Mouse (Mus musculus) kidney, embryonic 14.5 days (tissue): ENCODE data around the gene Capn15. TPM values are rescaled to one million over a fixed set of nuclear protein-coding genes. Genes with fewer than 3 reads are reported as not detected.

Source experiments
- ATAC-seq: fragments of 200-750 bp; cut with Nextera tagmentation; 2 replicates; pipeline ENCODE4 v1.8.0; 2017; ENCODE audit warnings: moderate number of reproducible peaks, mild to moderate bottlenecking, moderate TSS enrichment, moderate library complexity; ENCODE audit not compliant: low FRiP score, low TSS enrichment
- H3K27ac ChIP-seq: fragments of 300-500 bp; sonication (generic); 2 replicates; pipeline ENCODE4 v1.5.1; 2014; ENCODE audit warnings: low read depth, mild to moderate bottlenecking, low read length, moderate library complexity, mixed read lengths
- H3K27me3 ChIP-seq: fragments of 300-500 bp; sonication (generic); 2 replicates; pipeline ENCODE4 v1.6.1; 2014; ENCODE audit warnings: mild to moderate bottlenecking, low read length; ENCODE audit not compliant: control insufficient read depth, insufficient read depth
- H3K36me3 ChIP-seq: fragments of 300-500 bp; sonication (generic); 2 replicates; pipeline ENCODE4 v1.6.1; 2014; ENCODE audit warnings: low read length, mixed read lengths; ENCODE audit not compliant: control insufficient read depth, insufficient read depth
- H3K4me1 ChIP-seq: fragments of 300-500 bp; sonication (generic); 2 replicates; pipeline ENCODE4 v1.6.1; 2014; ENCODE audit warnings: low read length, mixed read lengths; ENCODE audit not compliant: control insufficient read depth, insufficient read depth
- H3K4me2 ChIP-seq: fragments of 300-500 bp; sonication (generic); replicated peaks from 2 replicates; pipeline ENCODE4 v1.6.1; 2014; ENCODE audit warnings: low read depth, mild to moderate bottlenecking, low read length
- H3K4me3 ChIP-seq: fragments of 300-500 bp; sonication (generic); 2 replicates; pipeline ENCODE4 v1.5.1; 2014; ENCODE audit warnings: mild to moderate bottlenecking, low read length
- H3K9ac ChIP-seq: fragments of 300-500 bp; sonication (generic); 2 replicates; pipeline ENCODE4 v1.6.1; 2014; ENCODE audit warnings: low read depth, mild to moderate bottlenecking, low read length, moderate library complexity
- H3K9me3 ChIP-seq: fragments of 300-500 bp; sonication (generic); 2 replicates; pipeline ENCODE4 v1.6.1; 2016; ENCODE audit warnings: low read length; ENCODE audit not compliant: control insufficient read depth
- WGBS: fragments of 180-500 bp; shearing (Covaris S2); extraction: QIAGEN DNeasy Blood & Tissue Kit; methylation state at CpG from one replicate; pipeline ENCODE4 v1.1.7; 2014; 5-methylcytosine and 5-hydroxymethylcytosine counted together
- polyA plus RNA-seq: library from polyadenylated mRNA; unstranded; fragments of >200 nt; fragmentation: Nextera tagmentation; extraction: Ambion mirVana; gene quantifications from 2 replicates; pipeline ENCODE4 v1.2.1, GENCODE M21; 2014

Capn15 gene
- polyA plus RNA-seq, result 27.1 and 35.3 TPM in 2 replicates

DNA sequence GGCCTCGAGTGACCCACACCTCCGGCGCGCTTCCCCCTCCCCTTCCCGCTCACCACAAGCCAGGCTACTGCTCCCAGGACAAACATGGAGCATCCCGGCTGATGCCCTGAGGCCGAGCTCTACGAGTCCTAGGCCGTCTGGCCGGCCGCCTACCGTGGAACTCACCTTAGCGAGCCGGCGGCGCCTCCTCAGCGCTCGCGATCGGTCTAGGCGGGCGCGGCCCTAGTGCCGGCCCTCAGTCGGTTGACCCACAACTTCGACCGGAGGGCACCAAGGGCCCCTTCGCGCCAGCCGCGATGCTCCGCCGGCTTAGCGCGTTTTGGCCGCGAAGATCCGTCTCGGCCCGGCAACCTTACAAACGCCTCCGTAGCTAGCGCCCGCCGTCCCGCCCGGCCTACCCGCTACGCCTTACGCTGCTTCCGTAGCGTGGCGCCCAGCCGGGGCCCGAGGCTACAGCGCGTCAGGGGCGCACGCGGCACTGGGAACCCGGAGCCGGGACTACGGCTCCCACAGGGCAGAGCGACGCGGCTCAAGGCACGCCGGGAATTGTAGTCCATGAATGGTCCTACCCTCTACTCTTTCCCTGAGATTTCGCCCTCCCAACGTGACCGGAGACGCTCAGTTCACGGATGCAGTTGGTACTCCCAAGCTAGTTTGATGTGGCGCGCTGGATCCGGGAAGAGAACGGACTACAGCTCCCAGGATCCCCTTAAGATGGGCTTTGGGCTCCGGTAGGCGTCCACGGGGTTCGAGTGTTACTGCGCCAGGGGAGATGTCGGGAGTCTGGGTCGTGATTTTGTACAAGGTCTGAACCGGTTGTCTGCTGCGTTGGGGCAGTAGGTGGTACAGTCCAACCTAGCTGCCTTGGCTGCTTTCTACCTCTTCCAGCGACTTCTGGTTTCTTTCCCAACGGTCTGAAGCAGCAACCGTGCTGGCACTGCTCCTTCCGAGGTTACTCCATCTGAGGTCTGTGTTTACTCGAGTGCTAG is at the start of gene Capn15:
Gene Capn15, minus strand, starts transcription at position 491 of the 989 bp plus-strand sequence.
- H3K9me3 ChIP-seq, result no peaks in the 10 kb centered on the region
- H3K36me3 ChIP-seq, result peaks cover 14% of the 10 kb centered on the region
- no peaks in the 10 kb centered on the region for H3K27me3 ChIP-seq
- H3K27ac ChIP-seq, result peak within 1 kb of the TSS; percentile 80
- H3K4me3 ChIP-seq, result peak within 1 kb of the TSS; percentile 92
- peaks cover 11% of the 10 kb centered on the region; the same call in 1 of the 2 replicates for H3K4me1 ChIP-seq
- H3K4me2 ChIP-seq, result peak within 1 kb of the TSS; percentile 86
- under 1% methylated on average over 91 of the region's 91 CpGs for WGBS
- H3K9ac ChIP-seq, result peak within 1 kb of the TSS; percentile 91
- peak; percentile 99 for ATAC-seq

DNA sequence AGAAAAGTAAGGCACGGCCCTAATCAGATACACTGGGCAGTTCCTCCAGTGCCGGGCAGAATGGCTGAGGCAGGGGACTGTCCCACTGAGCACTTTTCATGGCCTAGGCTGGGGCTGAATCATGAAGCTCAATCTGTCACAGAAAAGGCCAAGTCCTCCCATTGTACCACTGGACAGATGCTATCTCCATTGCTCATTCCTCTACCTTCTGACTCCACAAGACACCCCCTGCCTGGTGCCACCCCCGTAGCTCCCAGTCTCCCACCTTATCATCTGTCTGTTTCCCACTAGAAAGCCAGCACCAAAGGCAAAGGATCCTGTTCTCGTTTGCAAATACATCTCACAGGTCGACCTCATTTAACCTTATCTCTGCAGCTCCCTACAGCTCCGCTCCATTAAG is 46.4 kb upstream of the Capn15 start:
- no peaks in the 10 kb centered on the region for H3K4me1 ChIP-seq
- no peak overlapping the region for H3K9ac ChIP-seq
- no peak for ATAC-seq
- H3K9me3 ChIP-seq, result no peaks in the 10 kb centered on the region
- H3K4me2 ChIP-seq, result no peak overlapping the region
- no peaks in the 10 kb centered on the region for H3K27me3 ChIP-seq
- no peak overlapping the region for H3K4me3 ChIP-seq
- H3K36me3 ChIP-seq, result peaks cover 9% of the 10 kb centered on the region
- 81% methylated on average over 6 of the region's 6 CpGs for WGBS
- H3K27ac ChIP-seq, result no peak overlapping the region

DNA sequence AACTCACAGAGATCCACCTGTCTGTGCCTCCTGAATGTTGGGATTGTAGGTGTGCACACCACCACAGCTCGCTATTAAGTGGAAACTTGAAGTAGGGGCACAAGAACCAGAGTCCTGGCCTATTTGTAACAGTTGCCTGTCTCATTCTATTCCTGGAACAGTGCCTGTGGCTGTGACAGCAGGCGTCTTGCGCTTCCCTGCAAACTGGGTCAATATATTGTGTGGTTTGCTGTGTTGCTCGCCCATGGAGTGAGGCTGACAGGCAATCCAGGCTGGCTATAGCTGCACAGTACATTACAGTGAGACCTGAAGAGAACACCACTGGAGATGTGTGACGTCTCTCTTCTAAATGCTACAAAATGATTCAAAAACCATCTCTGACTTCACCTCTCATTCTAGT is 46.0 kb upstream of the Capn15 start:
- no peak for ATAC-seq
- peaks cover 9% of the 10 kb centered on the region for H3K36me3 ChIP-seq
- 95% methylated on average over 5 of the region's 5 CpGs for WGBS
- no peak overlapping the region for H3K27ac ChIP-seq
- no peak overlapping the region for H3K4me3 ChIP-seq
- H3K9me3 ChIP-seq, result no peaks in the 10 kb centered on the region
- no peak overlapping the region for H3K4me2 ChIP-seq
- no peaks in the 10 kb centered on the region for H3K4me1 ChIP-seq
- H3K9ac ChIP-seq, result no peak overlapping the region
- no peaks in the 10 kb centered on the region for H3K27me3 ChIP-seq

DNA sequence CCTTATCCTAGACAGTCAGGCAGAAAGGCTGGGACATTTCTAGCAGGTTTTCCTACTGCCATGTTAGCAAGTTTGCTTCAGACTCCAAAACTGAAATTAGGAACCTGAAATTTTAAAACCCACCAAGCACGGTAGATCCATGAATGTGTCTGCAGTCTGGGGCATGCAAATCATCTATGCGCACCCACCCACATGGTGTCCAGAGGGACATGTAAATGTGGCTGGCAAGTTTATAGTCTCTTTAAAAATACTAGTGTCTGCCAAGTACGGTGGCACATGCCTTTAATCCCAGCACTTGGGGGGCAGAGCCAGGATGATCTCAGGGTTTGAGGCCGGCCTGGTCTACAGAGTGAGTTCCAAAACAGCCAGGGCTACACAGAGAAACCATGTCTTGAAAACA is 42.7 kb upstream of the Capn15 start:
- Histone ChIP-seq H3K9me3 (no peaks in the 10 kb centered on the region), H3K27ac (no peak overlapping the region), H3K4me3 (no peak overlapping the region), H3K9ac (no peak overlapping the region), H3K36me3 (peaks cover 3% of the 10 kb centered on the region; the same call in 1 of the 2 replicates), H3K4me1 (no peaks in the 10 kb centered on the region), H3K4me2 (no peak overlapping the region), H3K27me3 (no peaks in the 10 kb centered on the region)
- WGBS, result 88% methylated on average over 4 of the region's 4 CpGs
- ATAC-seq, result no peak

DNA sequence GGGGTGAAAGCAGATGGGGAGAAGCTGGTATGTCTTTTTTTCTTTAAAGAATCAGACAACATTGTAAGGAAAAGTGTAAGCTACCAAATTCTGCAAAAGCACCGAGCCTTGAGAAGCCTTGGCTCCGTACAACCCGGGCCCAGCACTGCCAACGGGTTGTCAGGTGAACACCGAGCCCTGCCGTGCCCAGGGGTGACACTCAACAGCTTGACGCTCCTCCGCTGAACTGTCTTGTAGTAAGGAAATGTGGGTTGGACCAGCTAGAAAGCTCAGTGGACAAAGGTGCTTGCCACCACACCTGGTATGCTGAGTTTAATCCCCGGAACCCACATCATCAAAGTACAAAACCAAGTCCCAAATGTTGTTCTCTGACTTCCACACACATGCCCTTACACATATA is 39.1 kb upstream of the Capn15 start:
- H3K9me3 ChIP-seq, result no peaks in the 10 kb centered on the region
- no peaks in the 10 kb centered on the region for H3K27me3 ChIP-seq
- no peak overlapping the region for H3K4me3 ChIP-seq
- peaks cover 3% of the 10 kb centered on the region; the same call in 1 of the 2 replicates for H3K36me3 ChIP-seq
- no peak overlapping the region for H3K9ac ChIP-seq
- no peak overlapping the region for H3K27ac ChIP-seq
- H3K4me1 ChIP-seq, result no peaks in the 10 kb centered on the region
- 94% methylated on average over 9 of the region's 9 CpGs for WGBS
- H3K4me2 ChIP-seq, result no peak overlapping the region
- ATAC-seq, result no peak

DNA sequence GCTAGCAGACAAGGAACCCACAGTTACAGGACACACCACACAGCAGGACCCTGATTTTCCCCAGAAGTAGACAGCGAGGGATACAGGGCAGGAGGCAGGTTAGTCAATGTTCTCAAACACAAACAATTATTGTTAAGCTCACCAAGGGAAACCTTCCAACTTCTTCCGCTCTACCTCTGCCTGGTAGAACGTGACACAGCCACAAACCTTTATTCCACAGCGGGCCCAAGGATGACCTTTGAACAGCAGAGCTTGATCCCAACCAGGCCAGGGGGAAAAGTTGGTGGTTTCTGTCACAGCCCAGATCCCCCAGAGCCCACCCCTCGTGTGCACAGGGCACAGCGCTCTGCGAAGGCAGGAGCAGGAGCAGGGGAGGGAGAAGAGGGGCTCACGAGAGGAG is 38.4 kb upstream of the Capn15 start:
- Histone ChIP-seq H3K36me3 (peaks cover 3% of the 10 kb centered on the region; the same call in 1 of the 2 replicates), H3K9ac (no peak overlapping the region), H3K9me3 (no peaks in the 10 kb centered on the region), H3K4me1 (no peaks in the 10 kb centered on the region), H3K4me3 (no peak overlapping the region), H3K27ac (no peak overlapping the region), H3K4me2 (no peak overlapping the region), H3K27me3 (no peaks in the 10 kb centered on the region)
- 86% methylated on average over 8 of the region's 8 CpGs for WGBS
- ATAC-seq, result no peak

DNA sequence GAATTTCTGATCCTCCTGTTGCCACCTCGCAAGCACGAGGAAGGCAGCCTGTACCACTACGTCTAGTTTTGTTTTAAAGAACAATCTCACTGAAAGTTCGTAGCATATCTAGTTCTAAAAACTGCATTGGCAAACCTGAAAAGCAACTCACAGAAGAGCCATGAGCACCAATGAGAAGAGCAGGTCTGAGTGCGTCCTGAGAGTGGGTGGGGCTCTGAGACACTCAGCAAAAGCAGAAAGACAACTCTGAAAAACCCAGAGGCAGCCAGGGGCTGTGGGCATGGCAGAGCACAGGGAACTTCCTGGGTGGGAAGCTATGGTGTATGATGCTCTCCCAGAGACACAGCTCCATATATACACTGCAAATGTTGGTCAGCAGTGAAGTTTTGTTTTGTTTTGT is 37.6 kb upstream of the Capn15 start:
- Histone ChIP-seq H3K36me3 (peaks cover 3% of the 10 kb centered on the region; the same call in 1 of the 2 replicates), H3K4me2 (no peak overlapping the region), H3K4me1 (no peaks in the 10 kb centered on the region), H3K27me3 (no peaks in the 10 kb centered on the region), H3K9ac (no peak overlapping the region), H3K27ac (no peak overlapping the region), H3K9me3 (no peaks in the 10 kb centered on the region), H3K4me3 (no peak overlapping the region)
- 95% methylated on average over 5 of the region's 5 CpGs for WGBS
- ATAC-seq, result no peak

DNA sequence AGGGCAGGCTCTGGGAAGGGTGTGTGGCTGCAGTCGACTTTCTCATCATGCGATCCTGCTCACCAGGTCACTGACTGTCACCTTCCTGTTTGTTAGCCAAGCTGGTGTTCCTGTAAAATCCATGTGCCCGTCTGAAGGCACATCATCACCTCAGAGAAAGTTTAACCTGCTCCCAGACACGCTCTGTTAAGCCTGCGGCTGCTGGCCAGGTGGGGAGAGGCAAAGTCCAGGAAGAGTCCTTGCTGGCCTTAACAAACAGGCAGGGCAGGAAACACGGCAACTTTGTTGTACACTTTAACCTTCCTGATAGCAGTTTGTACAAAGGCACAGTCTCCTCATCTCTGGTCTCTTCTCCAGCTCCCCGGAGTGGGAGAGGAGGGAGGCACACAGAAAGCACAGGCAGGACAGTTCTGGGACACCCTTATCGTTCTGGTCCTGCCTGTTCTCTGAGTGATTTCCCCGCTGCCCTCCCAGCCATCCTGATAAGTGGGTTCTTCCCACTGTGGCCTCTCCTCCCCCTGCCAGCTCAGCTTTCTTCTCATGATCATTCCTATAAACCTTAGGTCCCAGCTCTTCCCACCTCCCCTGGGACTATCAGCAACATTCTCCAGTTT is 36.2 kb upstream of the Capn15 start:
- Histone ChIP-seq H3K9ac (no peak overlapping the region), H3K27me3 (no peaks in the 10 kb centered on the region), H3K4me2 (no peak overlapping the region), H3K27ac (peak overlapping the region; percentile 74), H3K4me3 (no peak overlapping the region), H3K9me3 (no peaks in the 10 kb centered on the region), H3K4me1 (no peaks in the 10 kb centered on the region), H3K36me3 (peaks cover 3% of the 10 kb centered on the region; the same call in 1 of the 2 replicates)
- WGBS, result 46% methylated on average over 9 of the region's 9 CpGs
- ATAC-seq, result peak; percentile 39; the same call in 1 of the 2 replicates
